ENCODE assay signal across 9 mouse cellular contexts in genomic region chr7:127023272-127023691, GRCm38 (mm10). TPM values are rescaled to one million over a fixed set of nuclear protein-coding genes. Genes with fewer than 3 reads are reported as not detected.
DNase-seq lines count a peak whose midpoint lies in the region; ATAC-seq lines count a peak whose summit lies in the region.
"Had no signal": no experiment of that assay in that cellular context is flagged by ENCODE, and none has a peak within 500 bp of the region (broad histone marks: within the 10 kb centered on the region; RNA-seq: fewer than 3 reads in every experiment).

No protein-coding gene starts in this region.

- H3K9me3 ChIP-seq in heart, embryonic 11.5 days (replicated peaks; ENCODE audit: control insufficient read depth, low read length) = no peaks in the 10 kb centered on the region
- no peaks in the 10 kb centered on the region for H3K9me3 ChIP-seq in forebrain, embryonic 13.5 days (replicated peaks)
- no peaks in the 10 kb centered on the region for H3K9me3 ChIP-seq in limb, embryonic 13.5 days

- no peaks in the 10 kb centered on the region for H3K27me3 ChIP-seq in heart, embryonic 11.5 days (ENCODE audit: control insufficient read depth, insufficient read depth, low read length)
- no peaks in the 10 kb centered on the region for H3K27me3 ChIP-seq in forebrain, embryonic 13.5 days
- H3K27me3 ChIP-seq in limb, embryonic 13.5 days = no peaks in the 10 kb centered on the region

- 77% methylated on average over 13 of the region's 13 CpGs for WGBS in heart, embryonic 11.5 days (ENCODE audit: insufficient replicate concordance)
- 63% methylated on average over 13 of the region's 13 CpGs for WGBS in forebrain, embryonic 13.5 days
- WGBS in limb, embryonic 13.5 days = 79% methylated on average over 13 of the region's 13 CpGs

- H3K36me3 ChIP-seq in heart, embryonic 11.5 days (ENCODE audit: control insufficient read depth, insufficient read depth, low read length) = peaks cover 17% of the 10 kb centered on the region
- peaks cover 33% of the 10 kb centered on the region for H3K36me3 ChIP-seq in forebrain, embryonic 13.5 days (ENCODE audit: poor library complexity, severe bottlenecking)
- H3K36me3 ChIP-seq in limb, embryonic 13.5 days = peaks cover 38% of the 10 kb centered on the region

- peak overlapping the region; percentile 97 for H3K9ac ChIP-seq in heart, embryonic 11.5 days (ENCODE audit: low read depth, low read length)
- H3K9ac ChIP-seq in forebrain, embryonic 13.5 days = peak overlapping the region; percentile 100
- peak overlapping the region; percentile 99 for H3K9ac ChIP-seq in limb, embryonic 13.5 days

- peaks cover 51% of the 10 kb centered on the region for H3K4me1 ChIP-seq in heart, embryonic 11.5 days (ENCODE audit: control insufficient read depth, insufficient read depth, low read length)
- peaks cover 77% of the 10 kb centered on the region for H3K4me1 ChIP-seq in forebrain, embryonic 13.5 days
- peaks cover 73% of the 10 kb centered on the region for H3K4me1 ChIP-seq in limb, embryonic 13.5 days

- no peak overlapping the region for H3K27ac ChIP-seq in heart, embryonic 11.5 days (ENCODE audit: low read depth, low read length)
- H3K27ac ChIP-seq in forebrain, embryonic 13.5 days = peak overlapping the region; percentile 92
- peak overlapping the region; percentile 75; the same call in 1 of the 2 replicates for H3K27ac ChIP-seq in limb, embryonic 13.5 days

- DNase-seq in heart, postnatal 25 days (ENCODE audit: low spot score) = no peak
- peak; percentile 61 for DNase-seq in MN1 (ENCODE audit: low spot score)
- no peak for DNase-seq in ovary, postnatal 10 days (ENCODE audit: low spot score)
- no peak for DNase-seq in left cerebral cortex, adult 9 months (ENCODE audit: low spot score in 2 of 2)

- peak overlapping the region; percentile 96; the same call in 1 of the 2 replicates for H3K4me3 ChIP-seq in heart, embryonic 11.5 days (ENCODE audit: low read depth, low read length)
- peak overlapping the region; percentile 94 for H3K4me3 ChIP-seq in forebrain, embryonic 13.5 days
- peak overlapping the region; percentile 94 for H3K4me3 ChIP-seq in limb, embryonic 13.5 days

- ATAC-seq in heart, embryonic 11.5 days (replicated peaks; ENCODE audit: insufficient number of reproducible peaks, low FRiP score, low TSS enrichment) = no peak
- ATAC-seq in forebrain, embryonic 13.5 days = no peak
- no peak for ATAC-seq in limb, embryonic 13.5 days (ENCODE audit: low FRiP score, low read depth)
- no peak for ATAC-seq in erythroid progenitor cell, adult 5-6 weeks (replicated peaks; ENCODE audit: low FRiP score, poor library complexity, severe bottlenecking)

- intact Hi-C loops in heart, postnatal 25 days (cut with DNase I) = no loop called here

- H3K4me2 ChIP-seq in heart, embryonic 11.5 days = peak overlapping the region; percentile 96
- H3K4me2 ChIP-seq in forebrain, embryonic 13.5 days = peak overlapping the region; percentile 99
- peak overlapping the region; percentile 98 for H3K4me2 ChIP-seq in limb, embryonic 13.5 days (replicated peaks)

RNA-seq across cellular contexts. Expression of gene Prrt2, which starts 2.3 kb away (rescaled TPM):
- 4.5 and 5.0 TPM in 2 replicates for polyA plus RNA-seq in heart, embryonic 11.5 days (2014; fragmentation: Nextera tagmentation; extraction: Ambion mirVana)
- 1 to 10 TPM in 1 of 2 experiments, under 1 TPM in 1; 0.60 to 1.2 TPM for total RNA-seq in heart, postnatal 25 days (2021)
- 6.8 and 8.3 TPM in 2 replicates for polyA plus RNA-seq in forebrain, embryonic 13.5 days (2015; fragmentation: Nextera tagmentation; extraction: Ambion mirVana)
- 6.9 and 10.4 TPM in 2 replicates for polyA plus RNA-seq in limb, embryonic 13.5 days (2015; fragmentation: Nextera tagmentation; extraction: Ambion mirVana)
- total RNA-seq in erythroid progenitor cell, adult 5-6 weeks (2015; ENCODE audit: low replicate concordance) = 0.84 TPM in 1 of 2 replicates, not detected in the other
- 3.0 TPM in 1 of 2 replicates, not detected in the other for total RNA-seq in erythroid progenitor cell, adult 5-6 weeks (2017; ENCODE audit: low replicate concordance)

RNA-seq across cellular contexts. Expression of gene Gm42742, which starts 2.4 kb away (rescaled TPM):
- polyA plus RNA-seq in heart, embryonic 11.5 days (2014; fragmentation: Nextera tagmentation; extraction: Ambion mirVana) = 36.6 and 40.9 TPM in 2 replicates
- total RNA-seq in heart, postnatal 25 days (2021) = 10 to 100 TPM; 21.5 to 22.6 TPM
- polyA plus RNA-seq in forebrain, embryonic 13.5 days (2015; fragmentation: Nextera tagmentation; extraction: Ambion mirVana) = 41.1 and 88.0 TPM in 2 replicates
- polyA plus RNA-seq in limb, embryonic 13.5 days (2015; fragmentation: Nextera tagmentation; extraction: Ambion mirVana) = 52.2 and 64.8 TPM in 2 replicates
- 1.7 TPM in 1 of 2 replicates, not detected in the other for total RNA-seq in erythroid progenitor cell, adult 5-6 weeks (2015; ENCODE audit: low replicate concordance)
- 10.8 and 28.1 TPM in 2 replicates for total RNA-seq in erythroid progenitor cell, adult 5-6 weeks (2017; ENCODE audit: low replicate concordance)

RNA-seq across cellular contexts. Expression of gene Maz, which starts 3.6 kb away (rescaled TPM):
- 38.6 and 44.1 TPM in 2 replicates for polyA plus RNA-seq in heart, embryonic 11.5 days (2014; fragmentation: Nextera tagmentation; extraction: Ambion mirVana)
- 10 to 100 TPM; 66.7 to 69.1 TPM for total RNA-seq in heart, postnatal 25 days (2021)
- 63.9 and 65.8 TPM in 2 replicates for polyA plus RNA-seq in forebrain, embryonic 13.5 days (2015; fragmentation: Nextera tagmentation; extraction: Ambion mirVana)
- 61.9 and 64.6 TPM in 2 replicates for polyA plus RNA-seq in limb, embryonic 13.5 days (2015; fragmentation: Nextera tagmentation; extraction: Ambion mirVana)
- total RNA-seq in erythroid progenitor cell, adult 5-6 weeks (2015; ENCODE audit: low replicate concordance) = 175 and 179 TPM in 2 replicates
- 96.8 and 123 TPM in 2 replicates for total RNA-seq in erythroid progenitor cell, adult 5-6 weeks (2017; ENCODE audit: low replicate concordance)

RNA-seq across cellular contexts. Expression of gene Pagr1a, which starts 6.1 kb away (rescaled TPM):
- polyA plus RNA-seq in heart, embryonic 11.5 days (2014; fragmentation: Nextera tagmentation; extraction: Ambion mirVana) = 50.9 and 53.2 TPM in 2 replicates
- 10 to 100 TPM; 12.5 to 12.9 TPM for total RNA-seq in heart, postnatal 25 days (2021)
- 41.7 and 74.5 TPM in 2 replicates for polyA plus RNA-seq in forebrain, embryonic 13.5 days (2015; fragmentation: Nextera tagmentation; extraction: Ambion mirVana)
- polyA plus RNA-seq in limb, embryonic 13.5 days (2015; fragmentation: Nextera tagmentation; extraction: Ambion mirVana) = 48.2 and 70.2 TPM in 2 replicates
- total RNA-seq in erythroid progenitor cell, adult 5-6 weeks (2015; ENCODE audit: low replicate concordance) = 24.1 and 46.9 TPM in 2 replicates
- 10.6 and 26.2 TPM in 2 replicates for total RNA-seq in erythroid progenitor cell, adult 5-6 weeks (2017; ENCODE audit: low replicate concordance)

RNA-seq across cellular contexts. Expression of gene Pagr1b, which starts 7.0 kb away (rescaled TPM):
- not detected in 2 replicates for polyA plus RNA-seq in heart, embryonic 11.5 days (2014; fragmentation: Nextera tagmentation; extraction: Ambion mirVana)
- total RNA-seq in heart, postnatal 25 days (2021) = 1 to 10 TPM in 1 of 2 experiments, not detected in 1; 1.7 TPM
- polyA plus RNA-seq in forebrain, embryonic 13.5 days (2015; fragmentation: Nextera tagmentation; extraction: Ambion mirVana) = 0.65 and 1.0 TPM in 2 replicates
- 0.31 TPM in 1 of 2 replicates, not detected in the other for polyA plus RNA-seq in limb, embryonic 13.5 days (2015; fragmentation: Nextera tagmentation; extraction: Ambion mirVana)
- not detected in 2 replicates for total RNA-seq in erythroid progenitor cell, adult 5-6 weeks (2015; ENCODE audit: low replicate concordance)
- total RNA-seq in erythroid progenitor cell, adult 5-6 weeks (2017; ENCODE audit: low replicate concordance) = 0.64 and 11.8 TPM in 2 replicates
- total RNA-seq: hematopoietic stem cell, adult 5-6 weeks had no signal
